Mouse (Mus musculus): Measurements from ENCODE around the gene Olfr1411. TPM values are rescaled to one million over a fixed set of nuclear protein-coding genes. Genes with fewer than 3 reads are reported as not detected.

Olfr1411 gene
- not detected for polyA plus RNA-seq (2014; fragmentation: Illumina TruSeq; extraction: RNeasy Lipid Tissue Mini Kit (QIAGEN cat#74804); ENCODE audit: insufficient read depth, low read depth, low replicate concordance)

DNA sequence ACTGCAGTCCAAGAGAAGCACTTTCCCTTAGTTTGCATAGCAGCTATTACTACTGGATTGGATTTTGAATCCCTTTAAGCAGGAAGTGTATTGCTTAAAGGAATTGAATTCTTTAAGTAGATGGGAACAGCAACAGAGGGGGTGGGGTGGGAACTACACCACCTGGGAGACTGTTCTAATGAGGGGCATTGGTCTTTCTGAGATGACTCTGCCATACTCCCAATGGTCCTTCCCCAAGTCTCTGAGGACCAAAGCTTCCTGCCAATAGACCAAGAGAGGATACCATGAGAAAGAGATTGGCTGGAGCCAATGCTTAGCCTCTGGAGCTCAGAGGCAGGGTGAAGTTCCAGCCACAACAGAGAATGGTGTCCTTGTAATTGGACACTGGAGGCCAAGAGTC, at the start of gene Olfr1411:
Gene Olfr1411, plus strand, starts transcription at position 301 of the 400 bp plus-strand sequence.

DNA sequence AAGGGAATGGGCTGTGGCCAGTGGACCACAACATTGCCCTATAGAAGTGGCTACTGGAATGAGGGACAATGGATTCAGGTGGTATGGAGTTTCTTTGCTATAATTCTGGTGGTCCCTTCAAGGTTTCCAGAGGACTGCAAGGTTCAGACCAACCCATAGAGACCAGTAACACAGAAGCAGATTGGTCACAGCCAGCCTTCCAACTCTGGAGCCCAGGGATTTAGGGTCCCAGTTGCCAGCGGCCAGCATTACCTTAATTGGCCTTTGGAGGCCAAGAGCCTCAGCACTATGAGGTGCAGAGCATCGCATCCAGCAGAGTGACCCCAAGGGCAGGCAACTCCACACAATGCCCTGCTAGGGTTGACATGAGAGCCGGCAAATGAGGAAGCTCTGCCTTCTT, 23.2 kb upstream of the Olfr1411 start, which contains the start of gene Olfr1413:
Gene Olfr1413, plus strand, starts transcription at position 301 of the 400 bp plus-strand sequence.

DNA sequence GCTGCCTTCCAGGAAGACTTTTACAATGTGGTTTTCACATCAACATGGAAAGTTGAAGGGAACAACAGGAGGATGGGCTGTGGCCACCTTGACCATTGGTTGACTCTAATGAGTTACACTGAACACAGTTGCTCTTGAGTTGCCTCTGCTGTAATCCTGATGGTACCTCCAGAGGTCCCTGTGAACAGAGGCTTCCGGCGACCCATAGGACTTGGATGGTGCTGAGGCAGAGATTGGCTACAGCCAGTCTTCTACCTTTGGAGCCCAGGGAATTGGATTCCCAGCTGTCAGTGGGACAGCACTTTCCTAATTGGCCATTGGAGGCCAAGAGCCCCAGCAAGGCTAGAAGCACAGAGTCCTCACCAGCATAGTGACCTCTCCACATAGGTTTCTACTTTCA, 8.7 kb upstream of the Olfr1411 start, which contains the start of gene Olfr1412:
Gene Olfr1412, plus strand, starts transcription at position 301 of the 400 bp plus-strand sequence.

DNA sequence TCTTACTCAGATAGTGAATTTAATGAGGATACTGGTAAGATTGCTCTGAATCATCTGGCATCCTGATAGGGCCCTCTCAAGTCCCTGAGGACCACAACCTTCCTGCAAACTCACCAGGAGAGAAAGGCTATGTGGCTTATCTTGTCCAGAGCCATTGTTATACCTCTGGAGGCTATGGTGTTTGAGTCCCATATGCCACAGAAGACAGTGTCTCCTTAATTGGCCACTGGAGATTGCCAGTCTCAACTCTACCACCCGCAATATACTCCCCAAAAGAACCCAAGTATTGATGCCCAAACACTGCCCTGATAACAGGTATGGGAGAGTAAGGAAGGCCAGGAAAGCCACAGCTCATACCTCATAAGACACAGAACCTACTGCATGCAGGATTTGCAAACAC, 11.3 kb downstream of the Olfr1411 start, which contains the start of gene Olfr1410:
Gene Olfr1410, plus strand, starts transcription at position 301 of the 400 bp plus-strand sequence.

DNA sequence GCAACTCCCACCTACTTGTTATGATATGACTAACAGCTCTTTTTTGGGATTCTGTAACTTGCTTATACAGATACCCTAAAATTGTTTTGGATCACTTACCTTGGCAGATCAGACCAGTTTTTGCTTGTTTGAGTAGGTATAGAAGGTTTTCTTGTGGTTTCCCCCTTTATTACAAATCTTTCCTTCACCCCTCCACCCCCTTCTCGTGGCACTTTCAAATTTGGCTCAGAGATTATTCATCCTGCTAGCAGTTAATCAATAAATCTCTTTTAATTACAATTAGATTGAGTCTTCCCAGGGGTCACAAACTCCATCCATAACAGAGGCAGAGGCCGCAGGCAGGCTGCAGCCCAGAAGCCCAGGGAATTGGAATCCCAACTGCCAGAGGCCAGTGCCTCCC, 23.3 kb downstream of the Olfr1411 start, which contains the start of gene Olfr12:
Gene Olfr12, plus strand, starts transcription at position 301 of the 400 bp plus-strand sequence.

DNA sequence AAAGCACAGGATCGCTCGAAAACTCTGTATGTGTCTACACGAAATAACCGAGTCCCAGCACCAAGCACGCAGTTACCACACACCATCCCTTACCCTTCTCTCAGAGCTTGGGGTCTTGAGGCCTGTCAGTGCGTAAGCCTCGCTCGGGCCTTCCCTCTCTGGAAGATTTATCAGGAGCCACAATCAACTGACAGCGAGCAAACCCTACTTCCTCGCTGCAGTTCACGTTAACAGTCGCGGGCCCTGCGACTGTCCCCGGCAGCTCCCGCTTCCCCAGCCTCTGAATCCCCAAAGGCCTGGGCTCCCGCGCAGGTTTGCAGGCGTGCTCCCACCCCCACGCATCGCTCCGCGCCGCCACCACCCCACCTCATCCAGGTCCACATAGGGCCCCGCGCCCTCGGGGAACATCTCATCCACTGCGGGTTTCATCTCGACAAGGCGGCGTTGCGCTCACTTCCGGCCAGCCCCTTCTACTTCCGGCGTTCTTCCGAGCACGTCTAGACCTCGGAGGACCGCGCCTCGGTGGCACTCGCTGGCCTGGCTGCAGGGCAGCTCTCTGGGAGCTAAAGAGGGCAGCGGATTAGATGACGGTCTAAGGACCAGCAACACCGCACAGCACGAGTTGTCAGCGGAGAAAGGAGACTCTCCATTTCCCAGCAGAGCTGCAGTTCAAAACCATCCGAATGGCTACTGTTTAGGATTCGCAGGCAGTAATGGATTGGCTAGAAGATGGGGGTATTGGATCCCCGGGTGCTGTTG, 47.5 kb downstream of the Olfr1411 start, which contains the start of gene Cops9:
Gene Cops9, minus strand, starts transcription at position 472 of the 759 bp plus-strand sequence.

Other genes with a start within 250 kb of the Olfr1411 start
- 51.2 TPM for gene Ndufa10, start 120.6 kb upstream of the Olfr1411 start, polyA plus RNA-seq (2014; fragmentation: Illumina TruSeq; extraction: RNeasy Lipid Tissue Mini Kit (QIAGEN cat#74804); ENCODE audit: insufficient read depth, low read depth, low replicate concordance)
- not detected for gene Olfr1416, start 109.3 kb upstream of the Olfr1411 start, polyA plus RNA-seq (2014; fragmentation: Illumina TruSeq; extraction: RNeasy Lipid Tissue Mini Kit (QIAGEN cat#74804); ENCODE audit: insufficient read depth, low read depth, low replicate concordance)
- gene Olfr1415, start 98.3 kb upstream of the Olfr1411 start, polyA plus RNA-seq (2014; fragmentation: Illumina TruSeq; extraction: RNeasy Lipid Tissue Mini Kit (QIAGEN cat#74804); ENCODE audit: insufficient read depth, low read depth, low replicate concordance) = not detected
- not detected for gene Olfr1414, start 75.8 kb upstream of the Olfr1411 start, polyA plus RNA-seq (2014; fragmentation: Illumina TruSeq; extraction: RNeasy Lipid Tissue Mini Kit (QIAGEN cat#74804); ENCODE audit: insufficient read depth, low read depth, low replicate concordance)
- gene Olfr1413, start 23.1 kb upstream of the Olfr1411 start, polyA plus RNA-seq (2014; fragmentation: Illumina TruSeq; extraction: RNeasy Lipid Tissue Mini Kit (QIAGEN cat#74804); ENCODE audit: insufficient read depth, low read depth, low replicate concordance) = not detected
- not detected for gene Olfr1412, start 8.6 kb upstream of the Olfr1411 start, polyA plus RNA-seq (2014; fragmentation: Illumina TruSeq; extraction: RNeasy Lipid Tissue Mini Kit (QIAGEN cat#74804); ENCODE audit: insufficient read depth, low read depth, low replicate concordance)
- gene Olfr1410, start 11.4 kb downstream of the Olfr1411 start, polyA plus RNA-seq (2014; fragmentation: Illumina TruSeq; extraction: RNeasy Lipid Tissue Mini Kit (QIAGEN cat#74804); ENCODE audit: insufficient read depth, low read depth, low replicate concordance) = not detected
- not detected for gene Olfr12, start 23.4 kb downstream of the Olfr1411 start, polyA plus RNA-seq (2014; fragmentation: Illumina TruSeq; extraction: RNeasy Lipid Tissue Mini Kit (QIAGEN cat#74804); ENCODE audit: insufficient read depth, low read depth, low replicate concordance)
- gene Cops9, start 47.6 kb downstream of the Olfr1411 start, polyA plus RNA-seq (2014; fragmentation: Illumina TruSeq; extraction: RNeasy Lipid Tissue Mini Kit (QIAGEN cat#74804); ENCODE audit: insufficient read depth, low read depth, low replicate concordance) = 368 TPM
- gene Otos, start 54.4 kb downstream of the Olfr1411 start, polyA plus RNA-seq (2014; fragmentation: Illumina TruSeq; extraction: RNeasy Lipid Tissue Mini Kit (QIAGEN cat#74804); ENCODE audit: insufficient read depth, low read depth, low replicate concordance) = not detected
- 8.7 TPM for gene Gpc1, start 237.2 kb downstream of the Olfr1411 start, polyA plus RNA-seq (2014; fragmentation: Illumina TruSeq; extraction: RNeasy Lipid Tissue Mini Kit (QIAGEN cat#74804); ENCODE audit: insufficient read depth, low read depth, low replicate concordance)

Measured in lung, adult 10 weeks (tissue).